10 mouse cellular contexts compared by ENCODE assay signal in genomic region chr10:12854298-12854697, GRCm38 (mm10). TPM values are rescaled to one million over a fixed set of nuclear protein-coding genes. Genes with fewer than 3 reads are reported as not detected.
DNase-seq lines count a peak whose midpoint lies in the region; ATAC-seq and TF ChIP-seq lines count a peak whose summit lies in the region.
"Had no signal": no experiment of that assay in that cellular context is flagged by ENCODE, and none has a peak within 500 bp of the region (broad histone marks: within the 10 kb centered on the region; RNA-seq: fewer than 3 reads in every experiment).

No protein-coding gene starts in this region.

- no peak overlapping the region for H3K4me3 ChIP-seq in heart, embryonic 15.5 days
- no peak overlapping the region for H3K4me3 ChIP-seq in liver, postnatal 0 days (ENCODE audit: low read depth, low read length)
- no peak overlapping the region for H3K4me3 ChIP-seq in hindbrain, embryonic 14.5 days (replicated peaks; ENCODE audit: low read length)
- H3K4me3 ChIP-seq in forebrain, embryonic 12.5 days (replicated peaks): no peak overlapping the region
- H3K4me3 ChIP-seq: limb, embryonic 12.5 days had no signal

- no peaks in the 10 kb centered on the region for H3K9me3 ChIP-seq in heart, embryonic 15.5 days (replicated peaks)
- no peaks in the 10 kb centered on the region for H3K9me3 ChIP-seq in liver, postnatal 0 days (ENCODE audit: low read length)
- no peaks in the 10 kb centered on the region for H3K9me3 ChIP-seq in hindbrain, embryonic 14.5 days (ENCODE audit: control insufficient read depth, low read length)
- no peaks in the 10 kb centered on the region for H3K9me3 ChIP-seq in forebrain, embryonic 12.5 days
- H3K9me3 ChIP-seq: G1E; limb, embryonic 12.5 days had no signal

- no peaks in the 10 kb centered on the region for H3K36me3 ChIP-seq in heart, embryonic 15.5 days
- H3K36me3 ChIP-seq in liver, postnatal 0 days (replicated peaks; ENCODE audit: insufficient read depth, low read length): no peaks in the 10 kb centered on the region
- no peaks in the 10 kb centered on the region for H3K36me3 ChIP-seq in hindbrain, embryonic 14.5 days (replicated peaks; ENCODE audit: control insufficient read depth, insufficient read depth)
- no peaks in the 10 kb centered on the region for H3K36me3 ChIP-seq in forebrain, embryonic 12.5 days (replicated peaks)

- H3K4me2 ChIP-seq in heart, embryonic 15.5 days: no peak overlapping the region
- no peak overlapping the region for H3K4me2 ChIP-seq in liver, postnatal 0 days (ENCODE audit: low read depth, low read length)
- no peak overlapping the region for H3K4me2 ChIP-seq in hindbrain, embryonic 14.5 days (replicated peaks)
- H3K4me2 ChIP-seq in forebrain, embryonic 12.5 days: no peak overlapping the region
- H3K4me2 ChIP-seq: limb, embryonic 12.5 days had no signal

- TF ChIP-seq CTCF in liver, postnatal 0 days (IDR thresholded peaks at IDR 0.05; ENCODE audit: low read depth): no peak

- no peak for TF ChIP-seq EP300 in liver, postnatal 0 days (IDR thresholded peaks at IDR 0.05; ENCODE audit: low read depth)

- H3K27me3 ChIP-seq in heart, embryonic 15.5 days: no peaks in the 10 kb centered on the region
- H3K27me3 ChIP-seq in liver, postnatal 0 days (ENCODE audit: insufficient read depth, low read length): no peaks in the 10 kb centered on the region
- no peaks in the 10 kb centered on the region for H3K27me3 ChIP-seq in hindbrain, embryonic 14.5 days (ENCODE audit: control insufficient read depth, insufficient read depth, low read length)
- no peaks in the 10 kb centered on the region for H3K27me3 ChIP-seq in forebrain, embryonic 12.5 days
- H3K27me3 ChIP-seq: limb, embryonic 12.5 days had no signal

- H3K4me1 ChIP-seq in heart, embryonic 15.5 days (replicated peaks): peaks cover 47% of the 10 kb centered on the region
- H3K4me1 ChIP-seq in liver, postnatal 0 days (ENCODE audit: insufficient read depth): peaks cover 11% of the 10 kb centered on the region; the same call in 1 of the 2 replicates
- H3K4me1 ChIP-seq in hindbrain, embryonic 14.5 days (replicated peaks; ENCODE audit: control insufficient read depth, insufficient read depth, low read length): no peaks in the 10 kb centered on the region
- no peaks in the 10 kb centered on the region for H3K4me1 ChIP-seq in forebrain, embryonic 12.5 days

- H3K27ac ChIP-seq in heart, embryonic 15.5 days: 0 out of 2 replicates have a peak overlapping the region, but pooled peaks have one; percentile 2
- no peak overlapping the region for H3K27ac ChIP-seq in liver, postnatal 0 days (ENCODE audit: low read depth)
- no peak overlapping the region for H3K27ac ChIP-seq in hindbrain, embryonic 14.5 days
- H3K27ac ChIP-seq in forebrain, embryonic 12.5 days: no peak overlapping the region
- H3K27ac ChIP-seq: limb, embryonic 12.5 days had no signal

- no peak overlapping the region for H3K9ac ChIP-seq in heart, embryonic 15.5 days
- H3K9ac ChIP-seq in liver, postnatal 0 days (replicated peaks): no peak overlapping the region
- no peak overlapping the region for H3K9ac ChIP-seq in hindbrain, embryonic 14.5 days
- no peak overlapping the region for H3K9ac ChIP-seq in forebrain, embryonic 12.5 days
- H3K9ac ChIP-seq: limb, embryonic 12.5 days had no signal

- peak; percentile 52 for ATAC-seq in heart, embryonic 15.5 days (replicated peaks; ENCODE audit: insufficient number of reproducible peaks, insufficient read depth, low FRiP score, low read depth)
- peak; percentile 28 for ATAC-seq in liver, postnatal 0 days
- no peak for ATAC-seq in hindbrain, embryonic 14.5 days (ENCODE audit: low FRiP score)
- no peak for ATAC-seq in forebrain, embryonic 12.5 days (ENCODE audit: low FRiP score)

- peak; percentile 84 to 92 for DNase-seq in adrenal gland, adult (ENCODE audit: inconsistent age in 2 of 2, low spot score in 1 of 2)
- DNase-seq in adrenal gland, postnatal 36 days: peak; percentile 78 to 79
- DNase-seq in liver, postnatal 0 days: peak; percentile 60
- no peak for DNase-seq in hindbrain, embryonic 14.5 days (ENCODE audit: low spot score)
- no peak for DNase-seq in urinary bladder, adult 18-20 months (ENCODE audit: low spot score in 2 of 2)
- DNase-seq: thymus, adult 18-20 months had no signal

- WGBS in heart, embryonic 15.5 days: 37% methylated on average over 6 of the region's 6 CpGs
- WGBS in liver, postnatal 0 days (ENCODE audit: insufficient replicate concordance): 48% methylated on average over 6 of the region's 6 CpGs
- 91% methylated on average over 6 of the region's 6 CpGs for WGBS in hindbrain, embryonic 14.5 days
- 95% methylated on average over 6 of the region's 6 CpGs for WGBS in forebrain, embryonic 12.5 days

RNA-seq across cellular contexts. Expression of gene Utrn, which starts 14.9 kb away (rescaled TPM):
- total RNA-seq in adrenal gland, postnatal 36 days (2021): 100 to 1,000 TPM in 1 of 2 experiments, 10 to 100 TPM in 1; 98.5 to 102 TPM
- polyA plus RNA-seq in heart, embryonic 15.5 days (2015; fragmentation: Nextera tagmentation; extraction: Ambion mirVana): 58.8 and 67.5 TPM in 2 replicates
- polyA plus RNA-seq in liver, postnatal 0 days (2015; fragmentation: Nextera tagmentation; extraction: Ambion mirVana): 8.0 and 9.7 TPM in 2 replicates
- polyA plus RNA-seq in hindbrain, embryonic 14.5 days (2014; fragmentation: Nextera tagmentation; extraction: Ambion mirVana): 25.0 and 28.2 TPM in 2 replicates
- 30.2 and 34.3 TPM in 2 replicates for polyA plus RNA-seq in forebrain, embryonic 12.5 days (2016; fragmentation: Nextera tagmentation; extraction: Ambion mirVana)

Comparison
In these comparisons a context has a peak if more than half of its experiments do, and no peak if none do; other contexts are left out.
1. DNase-seq: peak in adrenal gland, adult (2 of 2), adrenal gland, postnatal 36 days (2 of 2) and liver, postnatal 0 days (single experiment); none in hindbrain, embryonic 14.5 days (single experiment) and urinary bladder, adult 18-20 months (0 of 2).
2. ATAC-seq: peak in heart, embryonic 15.5 days (single experiment) and liver, postnatal 0 days (single experiment); none in hindbrain, embryonic 14.5 days (single experiment) and forebrain, embryonic 12.5 days (single experiment).